Mouse (Mus musculus): ENCODE measurements around the gene Brpf3.
"Not testable (repeated sequence)": the region's sequence is repeated elsewhere in the genome, so short reads cannot be mapped to it uniquely, and the experiment has no call there.

GRCm38 (mm10) chr17:28841947-28842346 lies 41.1 kb downstream of the Brpf3 start:
- not testable (repeated sequence) for TF ChIP-seq POLR2A (IDR thresholded peaks at IDR 0.05; ENCODE audit: borderline replicate concordance, low read depth, low read length); CTCF (IDR thresholded peaks at IDR 0.05; ENCODE audit: low read depth, low read length)
